Mouse (Mus musculus) left cerebral cortex, postnatal 4 days (tissue): ENCODE measurements around the gene Pnp. TPM values are rescaled to one million over a fixed set of nuclear protein-coding genes. Genes with fewer than 3 reads are reported as not detected.
"Not testable (repeated sequence)": the region's sequence is repeated elsewhere in the genome, so short reads cannot be mapped to it uniquely, and the experiment has no call there.

Experiments
- DNase-seq: peaks from one replicate; pipeline ENCODE4 v3.0.0-alpha.2; 2022
- intact Hi-C: fragments of 180-260 bp; cut with DNase I; formaldehyde crosslinking; loops from one replicate; pipeline ENCODE4 v1.15.1; 2025
- total RNA-seq, 2 experiments: library from RNA; stranded (reverse); gene quantifications; 2 replicates each; pipeline ENCODE4 v1.2.3; 2021

Gene Pnp
- 10 to 100 TPM in 1 of 2 experiments, 1 to 10 TPM in 1; 9.3 to 11.6 TPM for total RNA-seq

- peak; percentile 98 for DNase-seq
- intact Hi-C loops: loop anchor here (5.0 kb wide), 1 partner anchor 131 kb away; no protein-coding TSS in a partner anchor
Observed at GRCm38 (mm10) chr14:50930754-50931492, at the start of gene Pnp, which contains the start of gene Pip4p1. Gene Pnp (plus strand): TSS chr14:50931082. Gene Pip4p1 (minus strand): TSS chr14:50930856.

- no peak for DNase-seq
- intact Hi-C loops: no loop called here
Observed at GRCm38 (mm10) chr14:50891621-50892020, 39.3 kb upstream of the Pnp start.

- intact Hi-C loops: no loop called here
Observed at GRCm38 (mm10) chr14:50892091-50892490, 38.8 kb upstream of the Pnp start.

GRCm38 (mm10) chr14:50892541-50893459 lies 38.1 kb upstream of the Pnp start:
- peak; percentile 22 for DNase-seq
- intact Hi-C loops: no loop called here

More at GRCm38 (mm10) chr14:50892091-50892490, 38.8 kb upstream of the Pnp start:
- DNase-seq: no peak

- no peak for DNase-seq
- intact Hi-C loops: no loop called here
Observed at GRCm38 (mm10) chr14:50895407-50895806, 35.5 kb upstream of the Pnp start.

GRCm38 (mm10) chr14:50895985-50896746 lies 34.7 kb upstream of the Pnp start:
- peak; percentile 13 for DNase-seq
- intact Hi-C loops: no loop called here

GRCm38 (mm10) chr14:50896747-50897373 lies 34.0 kb upstream of the Pnp start:
- intact Hi-C loops: no loop called here
- peak; percentile 6 for DNase-seq

GRCm38 (mm10) chr14:50897374-50897765 lies 33.5 kb upstream of the Pnp start, which contains the start of gene Klhl33:
Gene Klhl33 (minus strand): TSS chr14:50897507.
- intact Hi-C loops: no loop called here
- peak; percentile 3 for DNase-seq

GRCm38 (mm10) chr14:50897992-50898391 lies 32.9 kb upstream of the Pnp start:
- intact Hi-C loops, DNase-seq: not testable (repeated sequence)

- peak; percentile 49 for DNase-seq
Observed at GRCm38 (mm10) chr14:50903973-50904827, 26.7 kb upstream of the Pnp start.

GRCm38 (mm10) chr14:50904828-50905129 lies 26.1 kb upstream of the Pnp start:
- no peak for DNase-seq

More at GRCm38 (mm10) chr14:50903973-50904827, 26.7 kb upstream of the Pnp start:
- intact Hi-C loops: no loop called here

GRCm38 (mm10) chr14:50905327-50905726 lies 25.6 kb upstream of the Pnp start:
- intact Hi-C loops, DNase-seq: not testable (repeated sequence)

More at GRCm38 (mm10) chr14:50904828-50905129, 26.1 kb upstream of the Pnp start:
- intact Hi-C loops: no loop called here

- intact Hi-C loops: no loop called here
- no peak for DNase-seq
Observed at GRCm38 (mm10) chr14:50908126-50908525, 22.8 kb upstream of the Pnp start.

GRCm38 (mm10) chr14:50911356-50911755 lies 19.5 kb upstream of the Pnp start:
- DNase-seq: no peak
- intact Hi-C loops: no loop called here

- intact Hi-C loops: loop anchor here (10.0 kb wide), 1 partner anchor 119 kb away; the partner anchor contains the start of genes Ccnb1ip1 and Parp2
- DNase-seq: not testable (repeated sequence)
Observed at GRCm38 (mm10) chr14:50923437-50923836, 7.4 kb upstream of the Pnp start.

GRCm38 (mm10) chr14:50924281-50925064 lies 6.4 kb upstream of the Pnp start, which contains the start of the genes Osgep and Apex1:
Gene Osgep (minus strand): TSS chr14:50924893.
Gene Apex1 (plus strand): TSS chr14:50924968.
- intact Hi-C loops: loop anchor here (10.0 kb wide), 1 partner anchor 120 kb away; the partner anchor contains the start of genes Ccnb1ip1 and Parp2
- DNase-seq: peak; percentile 98

- no peak for DNase-seq
- intact Hi-C loops: loop anchor here (10.0 kb wide), 1 partner anchor 121 kb away; the partner anchor contains the start of genes Ccnb1ip1 and Parp2
Observed at GRCm38 (mm10) chr14:50925111-50925920, 5.6 kb upstream of the Pnp start.
